Mouse (Mus musculus) cerebellum, adult 2 months (tissue): ENCODE data around the gene Pnkp. TPM values are rescaled to one million over a fixed set of nuclear protein-coding genes. Genes with fewer than 3 reads are reported as not detected.

Experiments
- DNase-seq, 2 experiments: peaks; one replicate each; pipeline ENCODE4 v3.0.0; 2021
- H3K27ac ChIP-seq: fragments of 200-500 bp; 2 replicates; pipeline ENCODE4 v1.5.1; 2012; ENCODE audit warnings: low read length, control low read depth, inconsistent platforms; ENCODE audit not compliant: insufficient read depth
- H3K27me3 ChIP-seq: fragments of 200-500 bp; 2 replicates; pipeline ENCODE4 v1.6.1; 2012; ENCODE audit warnings: inconsistent platforms, mild to moderate bottlenecking, low read length, moderate library complexity; ENCODE audit not compliant: control insufficient read depth, insufficient read depth
- H3K4me1 ChIP-seq: fragments of 200-500 bp; 2 replicates; pipeline ENCODE4 v1.6.1; 2011; ENCODE audit warnings: low read length; ENCODE audit not compliant: control insufficient read depth, insufficient read depth
- H3K4me3 ChIP-seq: fragments of 200-500 bp; replicated peaks from 2 replicates; pipeline ENCODE3; 2011; ENCODE audit warnings: mild to moderate bottlenecking, low read depth, low read length, control low read depth; ENCODE audit not compliant: insufficient read depth
- CTCF ChIP-seq: fragments of 200-500 bp; IDR thresholded peaks from 2 replicates; pipeline ENCODE4 v1.5.1; 2011; ENCODE audit warnings: low read depth, mild to moderate bottlenecking, control low read depth, low read length, moderate library complexity, borderline replicate concordance; ENCODE audit not compliant: insufficient read depth
- POLR2A ChIP-seq: fragments of 200-500 bp; IDR thresholded peaks from 2 replicates; pipeline ENCODE4 v1.6.1; 2011; ENCODE audit warnings: low read length, control low read depth, borderline replicate concordance; ENCODE audit not compliant: insufficient read depth
- WGBS: fragments of 180-500 bp; shearing (Covaris S2); methylation state at CpG from one replicate; pipeline ENCODE4 v1.1.7; 2018; 5-methylcytosine and 5-hydroxymethylcytosine counted together
- polyA plus RNA-seq: library from polyadenylated mRNA; depleted of rRNA; stranded (reverse); fragments of >200 nt; gene quantifications from 2 replicates; pipeline ENCODE4 v1.2.3, GENCODE M21; 2012

Gene Pnkp
- polyA plus RNA-seq, 1 experiment: 38.3 TPM

- Histone ChIP-seq H3K4me3 (peak overlapping the region; percentile 33), H3K27me3 (no peaks in the 10 kb centered on the region), H3K27ac (no peak overlapping the region), H3K4me1 (peaks cover 12% of the 10 kb centered on the region)
- peak in 1 of 2 experiments; percentile 40 for DNase-seq
- TF ChIP-seq POLR2A: no peak
- TF ChIP-seq CTCF: no peak
- 26% methylated on average over 8 of the region's 8 CpGs for WGBS
Observed at GRCm38 (mm10) chr7:44857905-44858304, 966 bp downstream of the Pnkp start.

- 84% methylated on average over 11 of the region's 11 CpGs for WGBS
- peaks cover 22% of the 10 kb centered on the region for H3K4me1 ChIP-seq
- peak in 1 of 2 experiments; percentile 22 for DNase-seq
Observed at GRCm38 (mm10) chr7:44859896-44860295, 3.0 kb downstream of the Pnkp start.

GRCm38 (mm10) chr7:44860576-44861428 is 3.9 kb downstream of the Pnkp start:
- Histone ChIP-seq H3K4me3 (no peak overlapping the region), H3K27ac (no peak overlapping the region), H3K27me3 (no peaks in the 10 kb centered on the region), H3K4me1 (peaks cover 31% of the 10 kb centered on the region)
- WGBS: 20% methylated on average over 22 of the region's 22 CpGs
- DNase-seq: peak; percentile 65 to 72
- TF ChIP-seq CTCF (peak; percentile 86), POLR2A (no peak)

More at GRCm38 (mm10) chr7:44859896-44860295, 3.0 kb downstream of the Pnkp start:
- Histone ChIP-seq H3K27ac (no peak overlapping the region), H3K4me3 (no peak overlapping the region), H3K27me3 (no peaks in the 10 kb centered on the region)
- TF ChIP-seq CTCF (no peak), POLR2A (no peak)

- peak in 1 of 2 experiments; percentile 19 for DNase-seq
- no peak for TF ChIP-seq CTCF
- no peak for TF ChIP-seq POLR2A
- peaks cover 37% of the 10 kb centered on the region for H3K4me1 ChIP-seq
- no peaks in the 10 kb centered on the region for H3K27me3 ChIP-seq
- H3K27ac ChIP-seq: no peak overlapping the region
- 49% methylated on average over 14 of the region's 14 CpGs for WGBS
- H3K4me3 ChIP-seq: no peak overlapping the region
Observed at GRCm38 (mm10) chr7:44861429-44861816, 4.5 kb downstream of the Pnkp start.

GRCm38 (mm10) chr7:44862434-44862833 is 5.5 kb downstream of the Pnkp start:
- 61% methylated on average over 8 of the region's 8 CpGs for WGBS
- DNase-seq: no peak
- Histone ChIP-seq H3K4me1 (peaks cover 46% of the 10 kb centered on the region), H3K4me3 (no peak overlapping the region), H3K27ac (no peak overlapping the region), H3K27me3 (no peaks in the 10 kb centered on the region)
- no peak for TF ChIP-seq POLR2A
- TF ChIP-seq CTCF: no peak

- H3K27me3 ChIP-seq: no peaks in the 10 kb centered on the region
- H3K27ac ChIP-seq: no peak overlapping the region
- peak in 1 of 2 experiments; percentile 19 for DNase-seq
- peaks cover 48% of the 10 kb centered on the region for H3K4me1 ChIP-seq
- no peak overlapping the region for H3K4me3 ChIP-seq
- TF ChIP-seq POLR2A (no peak), CTCF (no peak)
- WGBS: 72% methylated on average over 14 of the region's 14 CpGs
Observed at GRCm38 (mm10) chr7:44863210-44863609, 6.3 kb downstream of the Pnkp start.

GRCm38 (mm10) chr7:44863982-44864494 is 7.1 kb downstream of the Pnkp start:
- no peak for DNase-seq
- Histone ChIP-seq H3K27me3 (no peaks in the 10 kb centered on the region), H3K4me1 (peaks cover 48% of the 10 kb centered on the region), H3K4me3 (no peak overlapping the region), H3K27ac (no peak overlapping the region)
- TF ChIP-seq CTCF (no peak), POLR2A (no peak)
- WGBS: 52% methylated on average over 11 of the region's 11 CpGs
